Mouse (Mus musculus) thymus, adult 2 months (tissue): ENCODE measurements at regions not wholly inside any gene's neighbourhood (a gene's known extent, or its start where the extent isn't known, plus 50 kb on each side); places are given as distances from the start of the nearest gene placed in this dataset.
A peak's percentile ranks its signal among the peaks of the same experiment; 100 is the strongest.

Experiments used
- DNase-seq: peaks from one replicate; pipeline ENCODE4 v3.0.0; 2021
- H3K27ac ChIP-seq: fragments of 200-500 bp; 2 replicates; pipeline ENCODE4 v1.5.1; 2012; ENCODE audit warnings: low read length, control low read depth; ENCODE audit not compliant: control insufficient read depth, insufficient read depth
- H3K27me3 ChIP-seq: fragments of 200-500 bp; 2 replicates; pipeline ENCODE4 v1.6.1; 2012; ENCODE audit warnings: mild to moderate bottlenecking, low read length, moderate library complexity, mixed read lengths; ENCODE audit not compliant: control insufficient read depth, insufficient read depth
- H3K36me3 ChIP-seq: fragments of 200-500 bp; 2 replicates; pipeline ENCODE4 v1.6.1; 2012; ENCODE audit warnings: mild to moderate bottlenecking, low read length, moderate library complexity; ENCODE audit not compliant: control insufficient read depth, insufficient read depth
- H3K4me1 ChIP-seq: fragments of 200-500 bp; replicated peaks from 2 replicates; pipeline ENCODE4 v1.6.1; 2012; ENCODE audit warnings: low read length; ENCODE audit not compliant: control insufficient read depth, insufficient read depth
- H3K4me3 ChIP-seq: fragments of 200-500 bp; 2 replicates; pipeline ENCODE4 v1.5.1; 2012; ENCODE audit warnings: mild to moderate bottlenecking, low read length, control low read depth, moderate library complexity; ENCODE audit not compliant: control insufficient read depth, insufficient read depth
- CTCF ChIP-seq: fragments of 200-500 bp; IDR thresholded peaks from 2 replicates; pipeline ENCODE4 v1.5.1; 2012; ENCODE audit warnings: mild to moderate bottlenecking, control low read depth, low read length, moderate library complexity, borderline replicate concordance; ENCODE audit not compliant: control insufficient read depth, poor library complexity, insufficient read depth; ENCODE audit errors: extremely low read depth
- POLR2A ChIP-seq: fragments of 200-500 bp; IDR thresholded peaks from 2 replicates; pipeline ENCODE4 v1.6.1; 2012; ENCODE audit warnings: mild to moderate bottlenecking, low read length, control low read depth, moderate library complexity; ENCODE audit not compliant: control insufficient read depth, poor library complexity, insufficient read depth; ENCODE audit errors: extremely low read depth
- WGBS: fragments of 180-500 bp; shearing (Covaris S2); methylation state at CpG from one replicate; pipeline ENCODE4 v1.1.7; 2018; 5-methylcytosine and 5-hydroxymethylcytosine counted together

DNA sequence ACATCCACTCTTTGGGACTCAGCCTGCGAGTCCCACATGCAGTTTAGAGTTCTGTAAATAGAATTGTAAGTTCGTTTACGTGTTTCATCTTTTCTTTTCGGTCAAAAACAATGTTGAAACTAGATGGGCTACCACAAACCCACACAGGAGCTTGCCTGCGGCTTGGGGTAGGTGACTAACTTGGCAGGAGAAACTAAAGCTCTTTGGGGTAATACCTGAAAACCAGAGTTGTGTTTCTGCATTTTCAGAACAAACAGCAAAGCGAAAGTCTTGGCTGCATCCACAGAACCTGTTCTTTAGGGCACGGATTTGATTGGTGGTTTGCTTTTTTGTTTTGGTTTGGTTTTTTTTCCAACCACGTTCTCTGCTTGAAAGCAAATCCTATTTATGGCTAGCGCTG is 264.0 kb downstream of the Zfp704 start:
- H3K36me3 ChIP-seq: no peaks in the 10 kb centered on the region
- no peak for DNase-seq
- H3K4me3 ChIP-seq: no peak overlapping the region
- H3K4me1 ChIP-seq: peaks cover 1% of the 10 kb centered on the region
- peaks cover 4% of the 10 kb centered on the region; the same call in 1 of the 2 replicates for H3K27me3 ChIP-seq
- no peak for TF ChIP-seq POLR2A
- no peak for TF ChIP-seq CTCF
- 21% methylated on average over 9 of the region's 9 CpGs for WGBS
- no peak overlapping the region for H3K27ac ChIP-seq

DNA sequence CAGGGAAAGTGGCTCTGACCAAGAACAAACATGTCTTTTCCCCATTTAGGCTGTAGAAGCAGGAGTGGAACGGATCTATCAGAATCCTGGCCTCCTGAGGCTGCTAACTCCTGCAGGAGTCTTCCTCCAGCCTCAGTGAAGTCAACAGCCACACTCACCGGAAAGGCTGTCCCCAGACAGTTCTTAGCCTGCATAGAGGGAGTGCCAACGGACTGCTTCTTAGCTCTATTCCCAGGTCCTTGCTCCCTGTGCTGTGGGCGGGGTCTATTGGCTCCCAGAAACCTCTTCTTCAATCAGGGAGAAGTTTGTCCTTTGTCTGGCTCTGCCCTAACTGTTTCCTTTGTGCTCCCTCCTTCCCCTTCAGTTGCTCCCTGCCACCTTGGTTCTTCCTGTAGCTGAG is 266.3 kb downstream of the Zfp704 start:
- DNase-seq: no peak
- TF ChIP-seq CTCF: no peak
- no peak for TF ChIP-seq POLR2A
- WGBS: 64% methylated on average over 4 of the region's 4 CpGs
- H3K4me1 ChIP-seq: peaks cover 8% of the 10 kb centered on the region
- H3K27ac ChIP-seq: no peak overlapping the region
- no peak overlapping the region for H3K4me3 ChIP-seq
- H3K27me3 ChIP-seq: peaks cover 4% of the 10 kb centered on the region; the same call in 1 of the 2 replicates
- no peaks in the 10 kb centered on the region for H3K36me3 ChIP-seq

DNA sequence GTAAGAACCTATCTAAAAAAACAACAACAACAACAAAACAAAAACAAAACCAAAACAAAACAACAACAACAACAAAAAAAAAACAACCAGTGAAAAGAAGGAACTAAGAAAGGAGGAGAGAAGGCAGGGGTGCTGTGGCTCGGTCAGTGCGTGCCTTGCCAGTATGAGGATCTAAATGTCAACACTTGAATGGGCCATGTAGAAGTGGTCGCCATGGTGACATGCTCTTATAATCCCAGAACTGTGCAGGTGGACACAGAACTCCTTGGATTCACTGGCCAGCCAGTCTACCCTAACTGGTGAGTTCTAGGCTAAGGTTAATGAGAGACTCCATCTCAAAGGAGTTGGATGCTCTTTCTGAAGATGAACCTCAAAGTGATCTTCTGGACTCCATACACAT is 267.7 kb downstream of the Zfp704 start:
- TF ChIP-seq POLR2A (no peak), CTCF (no peak)
- DNase-seq: no peak
- Histone ChIP-seq H3K4me1 (peaks cover 8% of the 10 kb centered on the region), H3K4me3 (no peak overlapping the region), H3K27me3 (peaks cover 4% of the 10 kb centered on the region; the same call in 1 of the 2 replicates), H3K36me3 (no peaks in the 10 kb centered on the region), H3K27ac (no peak overlapping the region)
- 95% methylated on average over 3 of the region's 3 CpGs for WGBS

DNA sequence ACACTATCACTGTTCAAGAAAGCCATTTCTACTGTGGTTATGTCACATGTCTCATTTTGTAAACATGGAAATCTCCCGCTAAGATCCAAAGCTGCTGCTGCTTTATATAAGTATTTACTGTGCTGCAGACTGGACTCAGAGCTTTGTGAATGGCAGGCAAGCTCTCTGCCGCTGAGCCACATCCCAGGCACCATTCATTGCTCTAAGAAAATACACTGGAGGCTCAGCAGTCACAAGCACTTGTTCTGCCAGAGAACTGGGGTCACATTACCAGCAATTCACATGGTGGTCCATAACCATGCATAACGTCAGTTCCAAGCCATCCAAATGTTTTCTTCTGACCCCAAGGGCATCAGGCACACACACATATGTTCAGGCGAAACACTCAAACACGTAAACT is 268.2 kb downstream of the Zfp704 start:
- H3K27ac ChIP-seq: no peak overlapping the region
- no peaks in the 10 kb centered on the region for H3K36me3 ChIP-seq
- H3K4me3 ChIP-seq: no peak overlapping the region
- TF ChIP-seq POLR2A (no peak), CTCF (no peak)
- H3K4me1 ChIP-seq: peaks cover 8% of the 10 kb centered on the region
- no peak for DNase-seq
- 89% methylated on average over 5 of the region's 5 CpGs for WGBS
- peaks cover under 1% of the 10 kb centered on the region; the same call in 1 of the 2 replicates for H3K27me3 ChIP-seq

DNA sequence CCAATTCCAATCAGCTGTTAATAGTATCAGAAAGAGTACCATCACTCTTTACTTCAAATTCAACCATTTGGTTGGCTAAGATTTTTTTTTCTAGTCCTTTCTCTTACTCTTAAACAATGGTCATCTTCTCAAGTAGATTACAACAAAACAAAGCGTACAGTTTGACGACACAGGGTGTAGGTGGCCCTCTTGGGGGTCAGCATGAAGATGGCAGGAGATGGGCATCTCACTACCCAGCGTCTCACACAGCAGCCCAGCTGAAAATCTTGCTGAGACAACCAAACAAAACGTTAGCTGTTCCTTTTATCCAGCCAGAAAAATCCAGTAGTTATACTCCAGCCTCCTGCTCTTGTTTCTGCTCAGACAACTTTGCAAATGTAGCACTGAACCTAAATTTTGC is 268.6 kb downstream of the Zfp704 start:
- WGBS: 79% methylated on average over 4 of the region's 4 CpGs
- Histone ChIP-seq H3K4me1 (peaks cover 8% of the 10 kb centered on the region), H3K27me3 (no peaks in the 10 kb centered on the region; the same call in 1 of the 2 replicates), H3K27ac (no peak overlapping the region), H3K36me3 (no peaks in the 10 kb centered on the region), H3K4me3 (no peak overlapping the region)
- no peak for DNase-seq
- TF ChIP-seq POLR2A (no peak), CTCF (no peak)

DNA sequence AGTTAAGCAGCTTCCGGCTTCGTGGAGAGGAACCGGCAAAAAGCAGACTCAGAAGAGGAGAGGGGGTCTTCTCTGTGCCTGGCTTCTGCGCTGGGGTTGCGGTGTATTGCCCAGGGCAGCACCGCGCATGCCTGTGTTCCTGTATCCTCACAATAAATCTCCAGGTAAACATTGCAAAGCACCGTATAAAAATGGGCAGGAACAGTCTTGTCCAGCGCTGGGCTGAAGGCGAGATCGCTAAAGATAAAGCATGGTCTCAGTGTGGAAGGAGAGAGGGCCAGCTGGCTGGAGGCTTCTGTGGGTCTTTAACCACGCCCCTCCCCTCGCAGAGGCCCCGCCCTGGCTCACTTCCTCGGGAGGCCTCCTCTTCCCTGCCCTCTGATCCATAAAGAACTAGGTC is 269.1 kb downstream of the Zfp704 start:
- Histone ChIP-seq H3K27ac (no peak overlapping the region), H3K4me1 (peaks cover 8% of the 10 kb centered on the region), H3K4me3 (peak overlapping the region; percentile 8; the same call in 1 of the 2 replicates), H3K36me3 (no peaks in the 10 kb centered on the region), H3K27me3 (no peaks in the 10 kb centered on the region)
- TF ChIP-seq CTCF: no peak
- no peak for TF ChIP-seq POLR2A
- WGBS: 6% methylated on average over 15 of the region's 15 CpGs
- DNase-seq: peak; percentile 14

DNA sequence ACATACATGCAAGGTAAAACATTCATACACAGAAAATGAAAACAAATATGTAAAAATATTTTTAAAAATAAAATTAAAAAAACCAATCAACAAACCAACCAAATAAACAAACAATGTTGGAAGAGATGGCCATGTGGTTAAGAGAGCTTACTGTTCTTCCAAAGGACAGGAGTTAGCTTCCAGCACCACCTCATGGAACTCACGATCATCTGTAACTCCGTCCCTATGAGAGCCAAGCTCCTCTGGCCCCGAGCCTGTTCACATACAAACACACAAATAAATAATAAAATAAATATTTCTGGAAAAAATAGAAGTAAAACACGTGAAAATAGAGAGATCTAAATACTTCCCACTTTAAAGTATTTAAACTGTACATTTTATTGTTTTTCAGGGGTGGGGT is 269.5 kb downstream of the Zfp704 start:
- H3K27ac ChIP-seq: no peak overlapping the region
- WGBS: 40% methylated on average over 4 of the region's 4 CpGs
- TF ChIP-seq POLR2A: no peak
- no peak for TF ChIP-seq CTCF
- DNase-seq: no peak
- peaks cover 8% of the 10 kb centered on the region for H3K4me1 ChIP-seq
- no peaks in the 10 kb centered on the region for H3K36me3 ChIP-seq
- no peak overlapping the region for H3K4me3 ChIP-seq
- no peaks in the 10 kb centered on the region for H3K27me3 ChIP-seq
